ENCODE assay signal across 8 mouse cellular contexts in the genomic region with DNA sequence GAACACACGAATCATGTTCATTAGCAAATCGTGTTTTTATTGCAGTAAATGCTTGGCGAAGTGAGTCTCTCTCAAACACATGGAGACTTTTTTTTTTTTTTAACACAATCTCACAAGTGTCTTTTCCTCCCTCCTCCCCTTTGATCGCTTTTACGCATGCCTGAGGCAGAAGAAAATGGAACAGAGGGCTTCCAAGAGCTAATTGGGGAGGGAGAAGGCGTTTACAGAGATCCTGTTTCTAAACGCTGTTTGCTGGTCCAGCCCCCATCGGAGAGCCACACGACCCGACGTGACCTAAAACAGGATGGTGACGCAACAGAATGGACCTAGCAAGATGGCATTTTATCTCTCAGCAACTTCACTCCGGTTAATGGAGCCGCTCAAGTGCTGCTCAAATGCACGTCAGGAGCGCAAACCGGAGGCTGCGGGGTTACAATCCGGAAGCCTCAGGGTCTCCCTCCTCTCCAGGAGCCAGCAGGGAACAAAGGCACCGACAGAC.
A peak's percentile ranks its signal among the peaks of the same experiment; 100 is the strongest.
DNase-seq lines count a peak whose midpoint lies in the region; ATAC-seq and TF ChIP-seq lines count a peak whose summit lies in the region.

No protein-coding gene starts in this region.

- TF ChIP-seq CTCF in lung, adult 2 months (IDR thresholded peaks at IDR 0.05; ENCODE audit: insufficient read depth, low read length) = no peak

- peak overlapping the region; percentile 15; the same call in 1 of the 2 replicates for H3K9ac ChIP-seq in embryonic facial prominence, embryonic 12.5 days
- peak overlapping the region; percentile 73 for H3K9ac ChIP-seq in heart, embryonic 11.5 days (ENCODE audit: low read depth, low read length)
- H3K9ac ChIP-seq in neural tube, embryonic 11.5 days (ENCODE audit: low read length) = peak overlapping the region; percentile 58

- peak overlapping the region; percentile 93 for H3K27ac ChIP-seq in embryonic facial prominence, embryonic 12.5 days
- H3K27ac ChIP-seq in heart, embryonic 11.5 days (ENCODE audit: low read depth, low read length) = peak overlapping the region; percentile 84
- peak overlapping the region; percentile 84 for H3K27ac ChIP-seq in neural tube, embryonic 11.5 days (ENCODE audit: low read depth, low read length)

- H3K4me2 ChIP-seq in embryonic facial prominence, embryonic 12.5 days (replicated peaks) = peak overlapping the region; percentile 66
- H3K4me2 ChIP-seq in heart, embryonic 11.5 days = peak overlapping the region; percentile 91
- H3K4me2 ChIP-seq in neural tube, embryonic 11.5 days (ENCODE audit: low read depth) = peak overlapping the region; percentile 46

- H3K9me3 ChIP-seq in embryonic facial prominence, embryonic 12.5 days = no peaks in the 10 kb centered on the region
- no peaks in the 10 kb centered on the region for H3K9me3 ChIP-seq in heart, embryonic 11.5 days (replicated peaks; ENCODE audit: control insufficient read depth, low read length)
- H3K9me3 ChIP-seq in neural tube, embryonic 11.5 days (ENCODE audit: control insufficient read depth, low read length) = no peaks in the 10 kb centered on the region

- H3K4me1 ChIP-seq in embryonic facial prominence, embryonic 12.5 days = peaks cover 52% of the 10 kb centered on the region
- peaks cover 27% of the 10 kb centered on the region for H3K4me1 ChIP-seq in heart, embryonic 11.5 days (ENCODE audit: control insufficient read depth, insufficient read depth, low read length)
- peaks cover 16% of the 10 kb centered on the region for H3K4me1 ChIP-seq in lung, adult 2 months (ENCODE audit: control insufficient read depth, insufficient read depth, low read length)
- peaks cover 27% of the 10 kb centered on the region for H3K4me1 ChIP-seq in neural tube, embryonic 11.5 days (ENCODE audit: control insufficient read depth, insufficient read depth, low read length)

- no peaks in the 10 kb centered on the region for H3K27me3 ChIP-seq in embryonic facial prominence, embryonic 12.5 days
- no peaks in the 10 kb centered on the region for H3K27me3 ChIP-seq in heart, embryonic 11.5 days (ENCODE audit: control insufficient read depth, insufficient read depth, low read length)
- H3K27me3 ChIP-seq in neural tube, embryonic 11.5 days (ENCODE audit: control insufficient read depth, insufficient read depth, low read length) = no peaks in the 10 kb centered on the region

- no peaks in the 10 kb centered on the region for H3K36me3 ChIP-seq in embryonic facial prominence, embryonic 12.5 days
- no peaks in the 10 kb centered on the region for H3K36me3 ChIP-seq in heart, embryonic 11.5 days (ENCODE audit: control insufficient read depth, insufficient read depth, low read length)
- H3K36me3 ChIP-seq in neural tube, embryonic 11.5 days (ENCODE audit: control insufficient read depth, insufficient read depth, low read length) = no peaks in the 10 kb centered on the region

- H3K4me3 ChIP-seq in embryonic facial prominence, embryonic 12.5 days = peak overlapping the region; percentile 22
- H3K4me3 ChIP-seq in heart, embryonic 11.5 days (ENCODE audit: low read depth, low read length) = peak overlapping the region; percentile 38
- H3K4me3 ChIP-seq in lung, adult 2 months (replicated peaks; ENCODE audit: extremely low read depth, low read depth, low read length) = peak overlapping the region; percentile 23
- H3K4me3 ChIP-seq in neural tube, embryonic 11.5 days (ENCODE audit: low read depth, low read length) = peak overlapping the region; percentile 27

- under 1% methylated on average over 19 of the region's 20 CpGs for WGBS in embryonic facial prominence, embryonic 12.5 days
- WGBS in heart, embryonic 11.5 days (ENCODE audit: insufficient replicate concordance) = under 1% methylated on average over 20 of the region's 20 CpGs
- WGBS in lung, adult 2 months = 1% methylated on average over 20 of the region's 20 CpGs
- under 1% methylated on average over 20 of the region's 20 CpGs for WGBS in neural tube, embryonic 11.5 days

- TF ChIP-seq POLR2A in lung, adult 2 months (IDR thresholded peaks at IDR 0.05; ENCODE audit: borderline replicate concordance, extremely low read depth, low read depth, low read length) = peak; percentile 45; the same call in 1 of the 2 replicates

- ATAC-seq in embryonic facial prominence, embryonic 12.5 days (ENCODE audit: insufficient number of reproducible peaks, insufficient read depth, low FRiP score, low TSS enrichment) = no peak
- ATAC-seq in heart, embryonic 11.5 days (replicated peaks; ENCODE audit: insufficient number of reproducible peaks, low FRiP score, low TSS enrichment) = peak; percentile 53
- ATAC-seq in neural tube, embryonic 11.5 days (ENCODE audit: insufficient read depth, low FRiP score, low TSS enrichment) = no peak

- DNase-seq in urinary bladder, adult 18-20 months (ENCODE audit: low spot score in 2 of 2) = peak; percentile 16 to 35
- no peak for DNase-seq in urinary bladder, postnatal 25 days (ENCODE audit: low spot score)
- DNase-seq in kidney, adult 9 months = peak; percentile 43
- peak; percentile 44 for DNase-seq in lung, adult 2 months
- peak; percentile 73 for DNase-seq in neural tube, embryonic 11.5 days (ENCODE audit: low spot score)
- DNase-seq in urinary bladder, postnatal 14 days (ENCODE audit: low spot score) = peak; percentile 39

Comparison
In these comparisons a context has a peak if more than half of its experiments do, and no peak if none do; other contexts are left out.
1. H3K9ac ChIP-seq: peak in every context shown above with its lines; median percentile 73 in heart, embryonic 11.5 days; 58 in neural tube, embryonic 11.5 days; 15 in embryonic facial prominence, embryonic 12.5 days.